Mouse (Mus musculus) kidney, adult 2 months (tissue): ENCODE measurements around the gene Alpk3. TPM values are rescaled to one million over a fixed set of nuclear protein-coding genes. Genes with fewer than 3 reads are reported as not detected.
"Not testable (repeated sequence)": the region's sequence is repeated elsewhere in the genome, so short reads cannot be mapped to it uniquely, and the experiment has no call there.

Experiments used
- DNase-seq: peaks from one replicate; pipeline ENCODE4 v3.0.0; 2021
- H3K27ac ChIP-seq: fragments of 200-500 bp; 2 replicates; pipeline ENCODE4 v1.5.1; 2012; ENCODE audit warnings: low read depth, low read length, control low read depth, inconsistent platforms; ENCODE audit not compliant: insufficient read depth
- H3K27me3 ChIP-seq: fragments of 200-500 bp; replicated peaks from 2 replicates; pipeline ENCODE4 v1.6.1; 2012; ENCODE audit warnings: mild to moderate bottlenecking, moderate library complexity, low read length, inconsistent platforms; ENCODE audit not compliant: control insufficient read depth, insufficient read depth
- H3K36me3 ChIP-seq: fragments of 200-500 bp; 2 replicates; pipeline ENCODE4 v1.6.1; 2012; ENCODE audit warnings: mild to moderate bottlenecking, moderate library complexity, low read length, inconsistent platforms; ENCODE audit not compliant: control insufficient read depth, insufficient read depth
- H3K4me1 ChIP-seq: fragments of 200-500 bp; 2 replicates; pipeline ENCODE4 v1.6.1; 2011; ENCODE audit warnings: low read length; ENCODE audit not compliant: control insufficient read depth, insufficient read depth
- H3K4me3 ChIP-seq: fragments of 200-500 bp; 2 replicates; pipeline ENCODE4 v1.5.1; 2011; ENCODE audit warnings: mild to moderate bottlenecking, low read depth, low read length, control low read depth; ENCODE audit not compliant: insufficient read depth
- CTCF ChIP-seq: fragments of 200-500 bp; conservative IDR thresholded peaks from 2 replicates; pipeline ENCODE4 v1.5.1; 2011; ENCODE audit warnings: low read depth, mild to moderate bottlenecking, control low read depth, low read length, moderate library complexity, mixed read lengths; ENCODE audit not compliant: insufficient read depth, insufficient read length
- POLR2A ChIP-seq: fragments of 200-500 bp; IDR thresholded peaks from one replicate; pipeline ENCODE4 v1.6.1; 2011; ENCODE audit warnings: low read depth, low read length, control low read depth
- WGBS: fragments of 180-500 bp; shearing (Covaris S2); methylation state at CpG from one replicate; pipeline ENCODE4 v1.1.7; 2018; 5-methylcytosine and 5-hydroxymethylcytosine counted together
- polyA plus RNA-seq: library from polyadenylated mRNA; depleted of rRNA; stranded (reverse); fragments of >200 nt; gene quantifications from 2 replicates; pipeline ENCODE4 v1.2.3, GENCODE M21; 2012; rRNA removed

Gene Alpk3
- polyA plus RNA-seq, 1 experiment: 0.88 TPM

DNA sequence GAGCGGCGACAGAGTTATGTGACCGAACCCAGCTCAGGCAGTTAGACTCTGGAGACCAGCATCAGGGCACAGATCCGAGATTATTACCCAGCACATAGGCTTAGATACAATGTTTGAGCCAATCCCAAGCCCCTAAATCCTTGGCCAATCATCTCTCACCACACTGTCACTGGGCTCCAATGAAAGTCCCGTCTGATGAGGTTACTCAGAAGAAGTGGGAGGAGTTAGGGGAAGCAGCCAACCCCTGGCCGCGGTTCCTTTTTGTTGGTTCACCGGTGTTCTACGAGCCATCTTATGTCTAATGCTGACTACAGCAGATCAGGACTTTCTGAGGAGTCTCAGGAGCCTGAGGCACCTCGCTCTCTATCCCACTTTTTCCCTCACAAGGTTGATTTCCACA lies 94.9 kb downstream of the Alpk3 start:
- Histone ChIP-seq H3K4me3 (no peak overlapping the region), H3K27me3 (no peaks in the 10 kb centered on the region), H3K4me1 (no peaks in the 10 kb centered on the region), H3K36me3 (no peaks in the 10 kb centered on the region), H3K27ac (no peak overlapping the region)
- no peak for TF ChIP-seq CTCF
- WGBS: 90% methylated on average over 10 of the region's 10 CpGs
- no peak for DNase-seq

DNA sequence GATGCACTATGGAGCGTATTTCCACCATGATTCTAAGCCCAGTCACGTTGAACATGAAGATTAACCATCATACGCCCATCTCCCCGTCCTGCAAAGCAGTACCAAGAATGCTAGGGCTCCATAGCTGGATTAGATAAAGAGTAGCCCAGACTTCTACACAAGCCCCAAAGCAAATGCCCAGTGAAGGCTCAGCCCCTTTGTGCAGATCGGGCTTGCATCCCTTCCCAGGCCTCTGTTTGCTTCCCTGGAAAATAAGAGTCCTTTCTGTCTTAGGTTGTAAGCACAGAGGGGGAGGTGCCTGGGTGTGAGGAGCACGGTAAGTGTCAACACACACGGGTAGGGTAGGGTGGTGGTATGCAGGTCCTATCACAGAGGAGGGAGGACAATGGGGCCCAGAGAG lies 95.4 kb downstream of the Alpk3 start:
- no peak for DNase-seq
- Histone ChIP-seq H3K36me3 (no peaks in the 10 kb centered on the region), H3K27me3 (no peaks in the 10 kb centered on the region), H3K4me3 (no peak overlapping the region), H3K27ac (no peak overlapping the region), H3K4me1 (no peaks in the 10 kb centered on the region)
- 87% methylated on average over 7 of the region's 7 CpGs for WGBS
- TF ChIP-seq CTCF (no peak), POLR2A (no peak)

DNA sequence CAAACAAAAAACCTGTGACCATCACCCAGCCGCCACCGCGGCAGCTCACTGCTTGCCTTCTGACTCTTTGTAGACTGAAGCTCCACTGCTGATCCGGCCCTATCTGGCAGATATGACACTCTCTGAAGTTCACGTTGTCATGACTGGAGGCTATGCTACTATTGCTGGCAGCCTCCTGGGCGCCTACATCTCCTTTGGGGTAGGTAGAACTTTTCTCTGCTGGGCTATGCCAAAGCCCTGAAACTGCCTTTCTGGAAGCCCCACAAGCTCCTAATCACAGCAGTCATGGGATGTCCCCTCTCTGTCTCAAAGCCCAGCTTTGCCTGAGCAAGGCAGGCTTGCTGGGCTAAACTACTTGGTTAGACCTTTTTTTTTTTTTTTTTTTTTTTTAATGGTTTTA lies 95.9 kb downstream of the Alpk3 start:
- no peak for DNase-seq
- H3K4me1 ChIP-seq: no peaks in the 10 kb centered on the region
- H3K27me3 ChIP-seq: no peaks in the 10 kb centered on the region
- no peak overlapping the region for H3K27ac ChIP-seq
- H3K36me3 ChIP-seq: no peaks in the 10 kb centered on the region
- 84% methylated on average over 6 of the region's 6 CpGs for WGBS
- H3K4me3 ChIP-seq: no peak overlapping the region
- TF ChIP-seq POLR2A (no peak), CTCF (no peak)

DNA sequence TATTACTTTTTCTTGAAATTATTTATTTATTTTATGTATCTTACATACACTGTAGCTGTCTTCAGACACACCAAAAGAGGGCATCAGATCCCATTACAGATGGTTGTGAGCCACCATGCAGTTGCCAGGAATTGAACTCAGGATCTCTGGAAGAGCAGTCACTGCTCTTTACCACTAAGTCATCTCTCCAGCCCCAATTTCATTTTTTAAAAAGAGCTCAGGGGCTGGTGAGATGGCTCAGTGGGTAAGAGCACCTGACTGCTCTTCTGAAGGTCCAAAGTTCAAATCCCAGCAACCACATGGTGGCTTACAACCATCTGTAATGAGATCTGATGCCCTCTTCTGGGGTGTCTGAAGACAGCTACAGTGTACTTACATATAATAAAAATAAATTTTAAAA lies 96.8 kb downstream of the Alpk3 start:
- not testable (repeated sequence) for H3K4me3 ChIP-seq, H3K27ac ChIP-seq, H3K36me3 ChIP-seq, H3K27me3 ChIP-seq, H3K4me1 ChIP-seq
- DNase-seq: peak; percentile 29

DNA sequence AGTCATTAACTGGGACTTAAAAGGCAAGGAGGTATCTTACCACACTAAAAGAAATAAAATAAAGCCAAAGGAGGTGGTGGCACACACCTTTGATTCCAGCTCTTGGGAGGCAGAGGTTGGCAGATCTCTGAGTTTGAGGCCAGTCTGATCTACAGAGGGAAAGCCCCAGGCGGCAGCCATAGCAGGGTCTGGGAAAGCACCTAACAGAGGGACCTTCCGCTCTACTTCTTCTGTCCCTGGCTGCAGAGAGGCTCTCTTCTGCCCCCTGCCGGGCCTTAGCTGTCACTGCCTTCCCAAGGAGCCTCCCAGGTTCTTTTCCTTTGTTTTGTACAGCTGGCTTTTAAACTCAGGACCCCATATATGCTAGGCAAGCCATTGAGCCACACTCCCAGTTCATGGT lies 97.6 kb downstream of the Alpk3 start:
- H3K4me3 ChIP-seq: no peak overlapping the region
- H3K27me3 ChIP-seq: no peaks in the 10 kb centered on the region
- H3K4me1 ChIP-seq: no peaks in the 10 kb centered on the region
- WGBS: 1% methylated on average over 3 of the region's 3 CpGs
- TF ChIP-seq POLR2A (no peak), CTCF (peak; percentile 91)
- no peaks in the 10 kb centered on the region for H3K36me3 ChIP-seq
- H3K27ac ChIP-seq: no peak overlapping the region
- DNase-seq: peak; percentile 62

Other genes starting within 250 kb of the Alpk3 start
- 38.1 and 42.0 TPM in 2 replicates for gene Iqgap1, start 231.6 kb upstream of the Alpk3 start, polyA plus RNA-seq
- 5.2 and 5.4 TPM in 2 replicates for gene Zscan2, start 196.7 kb upstream of the Alpk3 start, polyA plus RNA-seq
- gene Wdr73, start 156.3 kb upstream of the Alpk3 start, polyA plus RNA-seq: 15.4 and 16.1 TPM in 2 replicates
- gene Nmb, start 152.5 kb upstream of the Alpk3 start, polyA plus RNA-seq: 4.6 and 5.0 TPM in 2 replicates
- gene Sec11a, start 109.8 kb upstream of the Alpk3 start, polyA plus RNA-seq: 64.0 and 93.1 TPM in 2 replicates
- gene Zfp592, start 63.9 kb upstream of the Alpk3 start, polyA plus RNA-seq: 16.9 and 17.4 TPM in 2 replicates
- 18.8 and 21.9 TPM in 2 replicates for gene Slc28a1, start 57.2 kb downstream of the Alpk3 start, polyA plus RNA-seq
- 31.6 and 31.8 TPM in 2 replicates for gene Pde8a, start 156.0 kb downstream of the Alpk3 start, polyA plus RNA-seq